Mouse (Mus musculus): ENCODE measurements at regions not wholly inside any gene's neighbourhood (a gene's known extent, or its start where the extent isn't known, plus 50 kb on each side); places are given as distances from the start of the nearest gene placed in this dataset.

DNA sequence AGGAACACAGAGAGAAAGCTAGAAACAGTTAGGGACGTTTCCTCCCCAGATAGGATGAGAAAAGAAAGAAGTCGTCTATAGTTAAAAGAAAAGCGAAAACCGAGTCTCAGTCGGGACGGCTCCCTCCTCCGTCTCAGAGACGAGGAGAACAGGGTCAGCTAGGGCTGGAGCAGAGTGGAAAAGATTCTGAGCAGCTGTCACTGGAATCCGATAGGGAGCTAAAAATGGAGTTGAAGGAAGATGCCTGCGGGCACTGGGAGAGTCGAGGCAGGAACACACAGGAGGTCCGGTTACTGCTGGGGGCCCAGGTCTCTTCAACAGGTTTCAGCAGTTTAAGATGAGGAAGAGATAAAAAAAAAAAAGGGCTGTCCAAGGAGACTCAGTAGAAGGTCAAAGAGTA, 99.9 kb upstream of the Rreb1 start:
- H3K27ac ChIP-seq = no peak overlapping the region
- no peaks in the 10 kb centered on the region for H3K9me3 ChIP-seq (replicated peaks)
- H3K4me1 ChIP-seq = peaks cover 27% of the 10 kb centered on the region
- H3K36me3 ChIP-seq = no peaks in the 10 kb centered on the region
- 65% methylated on average over 12 of the region's 12 CpGs for WGBS (ENCODE audit: insufficient replicate concordance)
- no peak overlapping the region for H3K4me3 ChIP-seq
- H3K4me2 ChIP-seq = no peak overlapping the region
- H3K27me3 ChIP-seq (replicated peaks) = no peaks in the 10 kb centered on the region
- H3K9ac ChIP-seq = no peak overlapping the region
- ATAC-seq = no peak

DNA sequence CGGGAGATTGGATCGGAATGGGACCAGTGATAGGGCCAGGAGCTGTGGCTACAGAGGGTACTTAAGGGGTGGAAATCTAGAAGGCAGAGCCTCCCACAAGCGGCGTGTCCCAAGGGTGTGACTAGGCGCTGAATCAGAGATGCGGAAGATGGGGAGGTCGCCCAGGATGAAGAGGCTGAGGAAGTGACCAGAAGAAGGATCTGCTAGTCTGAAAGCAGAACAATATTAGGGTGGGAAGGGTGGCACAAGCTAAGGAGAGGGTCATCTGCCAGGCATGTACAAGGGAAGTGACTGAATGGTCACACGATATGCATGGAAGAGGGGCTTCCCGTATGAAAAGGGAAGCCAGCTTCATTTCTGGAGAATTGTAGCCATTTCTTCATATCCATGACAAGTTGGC, 99.4 kb upstream of the Rreb1 start:
- WGBS (ENCODE audit: insufficient replicate concordance) = 75% methylated on average over 9 of the region's 9 CpGs
- no peaks in the 10 kb centered on the region for H3K36me3 ChIP-seq
- H3K27me3 ChIP-seq (replicated peaks) = no peaks in the 10 kb centered on the region
- H3K27ac ChIP-seq = no peak overlapping the region
- H3K4me1 ChIP-seq = peaks cover 27% of the 10 kb centered on the region
- H3K9ac ChIP-seq = no peak overlapping the region
- no peaks in the 10 kb centered on the region for H3K9me3 ChIP-seq (replicated peaks)
- ATAC-seq = no peak
- H3K4me3 ChIP-seq = no peak overlapping the region
- H3K4me2 ChIP-seq = no peak overlapping the region

DNA sequence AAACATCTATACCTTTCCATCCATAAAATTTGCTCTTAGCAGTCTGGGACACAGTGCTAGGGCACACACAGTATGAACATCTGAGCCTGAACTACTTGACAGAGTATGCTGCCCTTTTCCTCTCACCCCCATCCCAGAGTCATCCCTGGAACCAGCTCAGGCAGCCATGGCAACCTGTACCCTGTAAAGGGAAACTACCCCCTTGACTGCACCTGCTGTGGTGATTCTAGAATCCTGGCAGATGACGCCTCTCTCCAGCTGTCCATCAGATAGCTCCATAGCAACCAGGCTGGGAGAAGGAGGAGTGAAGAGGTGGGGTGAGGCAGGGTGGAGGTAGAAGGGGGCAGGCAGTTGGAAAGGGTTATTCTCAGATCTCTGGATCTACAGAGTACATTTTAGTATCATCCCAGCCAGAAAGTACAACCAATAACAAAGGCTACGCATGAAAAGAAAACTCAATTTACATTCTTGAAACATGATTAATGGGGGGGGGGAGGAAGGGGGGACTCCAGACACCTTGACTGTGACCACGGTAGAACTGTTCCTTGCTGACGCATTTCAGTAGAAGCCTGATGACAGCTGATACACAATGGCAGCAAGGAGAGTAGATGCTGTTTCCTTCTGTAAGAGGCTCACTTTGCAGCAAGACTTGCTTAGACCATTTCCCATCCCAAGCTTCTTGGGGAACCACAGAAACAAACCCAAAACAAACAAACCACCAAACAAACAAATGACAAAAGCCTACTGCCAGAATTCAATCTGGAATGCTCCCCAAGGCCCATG, 97.2 kb upstream of the Rreb1 start:
- no peak overlapping the region for H3K27ac ChIP-seq
- WGBS (ENCODE audit: insufficient replicate concordance) = 43% methylated on average over 4 of the region's 4 CpGs

DNA sequence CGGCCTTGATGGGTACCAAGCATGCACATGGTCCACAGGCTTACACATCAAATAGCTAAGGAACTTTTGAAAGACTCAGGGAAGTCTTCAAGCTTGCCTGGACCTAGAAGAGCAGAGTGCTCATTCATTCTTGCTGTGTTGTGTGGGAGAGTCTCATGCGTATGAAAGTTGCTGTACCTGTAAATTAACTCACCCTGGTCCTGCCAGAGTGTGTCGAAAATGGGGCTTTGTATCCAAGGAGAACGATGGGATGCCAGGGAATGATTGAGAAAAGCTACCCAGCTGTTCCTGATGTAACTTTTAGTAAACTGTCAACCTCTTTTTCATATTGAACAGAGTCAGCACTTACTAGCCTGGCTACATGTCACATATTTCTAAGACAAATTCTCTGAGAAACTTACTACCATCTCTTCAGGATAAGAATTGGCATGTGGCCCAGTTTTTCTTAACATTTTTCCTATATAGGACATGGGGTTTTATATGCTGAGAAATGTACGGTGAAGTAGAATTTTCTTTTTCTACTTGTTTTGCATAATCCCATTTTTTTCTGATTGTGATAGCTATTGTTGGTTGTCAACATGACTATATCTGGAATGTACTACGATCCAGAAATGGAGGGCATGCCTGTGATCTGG, 95.0 kb upstream of the Rreb1 start:
- H3K4me3 ChIP-seq = no peak overlapping the region
- no peak overlapping the region for H3K27ac ChIP-seq
- H3K27me3 ChIP-seq (replicated peaks) = no peaks in the 10 kb centered on the region
- H3K4me1 ChIP-seq = peaks cover 3% of the 10 kb centered on the region; the same call in 1 of the 2 replicates
- no peak for ATAC-seq
- no peaks in the 10 kb centered on the region for H3K9me3 ChIP-seq (replicated peaks)
- no peak overlapping the region for H3K4me2 ChIP-seq
- 71% methylated on average over 6 of the region's 6 CpGs for WGBS (ENCODE audit: insufficient replicate concordance)
- no peaks in the 10 kb centered on the region for H3K36me3 ChIP-seq
- H3K9ac ChIP-seq = no peak overlapping the region

More for the DNA sequence above, 97.2 kb upstream of the Rreb1 start:
- no peak overlapping the region for H3K4me2 ChIP-seq
- no peaks in the 10 kb centered on the region for H3K27me3 ChIP-seq (replicated peaks)
- no peak for ATAC-seq
- H3K36me3 ChIP-seq = no peaks in the 10 kb centered on the region
- H3K4me1 ChIP-seq = peaks cover 12% of the 10 kb centered on the region; the same call in 1 of the 2 replicates
- no peak overlapping the region for H3K9ac ChIP-seq
- no peaks in the 10 kb centered on the region for H3K9me3 ChIP-seq (replicated peaks)
- H3K4me3 ChIP-seq = no peak overlapping the region

DNA sequence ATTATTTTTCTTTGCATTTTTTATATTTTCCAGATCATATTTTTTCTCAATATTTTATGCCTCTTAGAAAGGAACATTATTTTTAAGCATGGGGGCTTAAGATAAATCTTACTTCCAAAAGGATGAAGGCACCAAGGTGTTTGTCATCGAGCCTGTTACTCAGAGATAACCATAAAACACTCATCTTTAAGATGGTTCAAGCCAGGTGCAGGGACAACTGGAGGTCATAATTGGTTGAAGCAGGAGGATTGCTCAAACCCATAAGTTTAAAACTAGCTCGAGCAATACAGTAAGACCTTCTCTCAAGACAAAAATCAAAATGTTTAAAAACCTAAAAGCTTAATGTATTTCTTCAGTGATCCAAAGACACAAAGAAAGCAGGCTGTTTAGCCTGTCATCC, 92.6 kb upstream of the Rreb1 start:
- no peak overlapping the region for H3K4me2 ChIP-seq
- no peaks in the 10 kb centered on the region for H3K9me3 ChIP-seq (replicated peaks)
- H3K27ac ChIP-seq = no peak overlapping the region
- no peak overlapping the region for H3K9ac ChIP-seq
- no peaks in the 10 kb centered on the region for H3K36me3 ChIP-seq
- WGBS (ENCODE audit: insufficient replicate concordance) = 55% methylated on average over 2 of the region's 2 CpGs
- H3K4me3 ChIP-seq = no peak overlapping the region
- H3K27me3 ChIP-seq (replicated peaks) = no peaks in the 10 kb centered on the region
- H3K4me1 ChIP-seq = peaks cover 3% of the 10 kb centered on the region; the same call in 1 of the 2 replicates
- no peak for ATAC-seq

DNA sequence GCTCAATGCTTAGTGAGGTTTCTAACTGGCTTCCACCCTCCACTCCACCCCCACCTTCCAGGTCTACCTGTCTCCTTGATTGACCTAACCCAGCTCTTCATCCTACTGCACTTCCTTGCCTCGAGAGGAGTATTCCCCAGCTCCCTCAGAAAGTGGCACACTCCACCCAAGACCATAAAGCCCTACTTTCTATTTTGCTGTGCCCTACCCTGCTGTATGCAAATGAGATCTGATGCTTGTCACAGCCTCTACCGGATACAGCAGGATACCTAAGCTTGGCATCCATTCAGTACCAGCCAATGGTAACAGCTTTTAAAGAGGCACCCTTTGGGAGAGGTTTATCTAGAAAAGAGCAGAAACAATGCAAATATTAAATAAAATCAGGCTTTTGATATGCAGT, 92.1 kb upstream of the Rreb1 start:
- Histone ChIP-seq H3K4me1 (peaks cover 3% of the 10 kb centered on the region; the same call in 1 of the 2 replicates), H3K4me2 (no peak overlapping the region), H3K9me3 (replicated peaks) (no peaks in the 10 kb centered on the region), H3K27ac (no peak overlapping the region), H3K27me3 (replicated peaks) (0 out of 2 replicates have a peak, but pooled peaks cover 3% of the 10 kb centered on the region), H3K9ac (no peak overlapping the region), H3K4me3 (no peak overlapping the region), H3K36me3 (no peaks in the 10 kb centered on the region)
- WGBS (ENCODE audit: insufficient replicate concordance) = 55% methylated on average over 2 of the region's 2 CpGs
- ATAC-seq = no peak

DNA sequence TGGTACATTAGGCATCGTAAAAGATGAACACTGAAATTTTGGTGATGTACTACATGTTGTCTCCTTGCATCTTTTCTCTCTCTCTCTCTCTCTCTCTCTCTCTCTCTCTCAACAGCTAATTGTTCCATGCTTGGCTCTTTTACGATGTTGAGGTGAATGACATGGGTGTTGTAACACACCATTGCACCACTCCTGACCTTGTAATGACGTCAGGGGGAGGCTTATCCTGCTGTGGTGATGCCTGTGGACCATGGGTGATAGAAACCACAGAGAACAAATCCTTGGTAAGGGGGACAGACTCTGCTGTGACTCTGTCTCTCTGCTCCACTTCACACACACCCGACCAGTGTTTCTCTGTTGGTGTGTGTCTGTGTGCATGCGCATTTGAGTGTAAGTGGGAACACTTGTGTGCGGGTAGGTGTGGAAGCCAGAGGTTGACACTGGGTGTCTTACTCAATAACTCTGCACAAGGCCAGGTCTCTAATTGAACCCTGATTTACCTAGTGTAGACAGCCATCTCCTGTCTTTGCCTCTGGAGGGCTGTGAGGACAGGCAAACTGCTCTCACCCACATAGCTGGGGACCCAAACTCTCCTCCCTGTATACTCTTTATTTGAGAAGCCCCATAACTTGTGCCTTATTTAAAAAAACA, 88.9 kb upstream of the Rreb1 start:
- Histone ChIP-seq H3K36me3 (no peaks in the 10 kb centered on the region), H3K27me3 (replicated peaks) (0 out of 2 replicates have a peak, but pooled peaks cover 3% of the 10 kb centered on the region), H3K9ac (no peak overlapping the region), H3K4me1 (no peaks in the 10 kb centered on the region), H3K4me2 (no peak overlapping the region), H3K4me3 (no peak overlapping the region), H3K27ac (no peak overlapping the region), H3K9me3 (replicated peaks) (no peaks in the 10 kb centered on the region)
- 74% methylated on average over 6 of the region's 6 CpGs for WGBS (ENCODE audit: insufficient replicate concordance)
- ATAC-seq = no peak

DNA sequence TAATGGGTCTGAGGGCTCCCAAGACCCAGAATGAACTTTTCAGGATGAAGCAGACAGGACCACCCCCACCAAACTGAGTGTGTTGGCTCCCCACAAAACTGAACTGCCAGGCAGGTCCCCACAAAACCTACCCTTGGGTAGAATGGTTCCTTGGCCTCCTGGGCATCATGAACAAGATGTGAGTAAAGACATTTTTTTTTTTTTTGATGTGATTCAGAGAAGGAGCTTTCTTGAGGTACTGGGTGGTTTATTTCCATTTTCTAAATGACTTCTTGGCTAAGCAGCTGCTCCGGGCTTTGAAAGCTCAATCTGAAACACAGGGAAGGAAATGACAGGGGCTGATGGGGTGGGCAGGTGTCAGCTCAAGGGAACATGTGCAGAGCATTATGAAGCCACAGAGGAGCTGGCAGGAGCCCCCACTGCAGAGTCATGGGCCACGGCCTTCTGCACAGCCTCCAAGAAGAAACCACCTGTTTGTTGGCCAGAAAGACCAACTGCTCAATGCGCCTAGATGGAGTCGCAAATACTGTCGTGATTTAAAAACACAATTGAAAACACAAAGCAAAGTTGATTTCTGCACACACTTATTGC, 86.2 kb upstream of the Rreb1 start:
- H3K36me3 ChIP-seq = no peaks in the 10 kb centered on the region
- H3K27ac ChIP-seq = no peak overlapping the region
- no peak for ATAC-seq
- no peak overlapping the region for H3K4me3 ChIP-seq
- 0 out of 2 replicates have a peak, but pooled peaks cover 3% of the 10 kb centered on the region for H3K27me3 ChIP-seq (replicated peaks)
- no peak overlapping the region for H3K4me2 ChIP-seq
- WGBS (ENCODE audit: insufficient replicate concordance) = 64% methylated on average over 5 of the region's 5 CpGs
- no peaks in the 10 kb centered on the region for H3K4me1 ChIP-seq
- no peak overlapping the region for H3K9ac ChIP-seq
- H3K9me3 ChIP-seq (replicated peaks) = no peaks in the 10 kb centered on the region

DNA sequence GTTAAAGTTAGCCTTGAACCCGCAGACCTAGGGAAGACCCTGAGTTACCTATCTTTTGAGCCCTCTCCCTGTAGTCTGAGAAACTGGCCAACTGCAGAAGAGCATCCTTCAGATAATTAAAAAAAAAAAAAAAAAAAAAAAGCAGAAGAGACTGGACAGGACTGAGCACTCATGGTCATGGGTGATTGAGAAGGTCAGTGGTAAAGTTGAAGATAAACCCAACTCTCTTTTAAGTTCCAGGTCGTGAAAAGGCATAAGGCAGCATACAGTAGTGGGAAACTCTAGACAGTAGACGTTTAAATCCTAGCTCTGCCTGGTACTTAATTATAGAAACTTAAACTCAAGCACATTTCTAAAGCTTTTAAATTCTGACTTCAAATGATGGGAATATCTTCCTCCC, 84.6 kb upstream of the Rreb1 start:
- H3K27me3 ChIP-seq (replicated peaks) = 0 out of 2 replicates have a peak, but pooled peaks cover 3% of the 10 kb centered on the region
- H3K9me3 ChIP-seq (replicated peaks) = no peaks in the 10 kb centered on the region
- ATAC-seq = no peak

DNA sequence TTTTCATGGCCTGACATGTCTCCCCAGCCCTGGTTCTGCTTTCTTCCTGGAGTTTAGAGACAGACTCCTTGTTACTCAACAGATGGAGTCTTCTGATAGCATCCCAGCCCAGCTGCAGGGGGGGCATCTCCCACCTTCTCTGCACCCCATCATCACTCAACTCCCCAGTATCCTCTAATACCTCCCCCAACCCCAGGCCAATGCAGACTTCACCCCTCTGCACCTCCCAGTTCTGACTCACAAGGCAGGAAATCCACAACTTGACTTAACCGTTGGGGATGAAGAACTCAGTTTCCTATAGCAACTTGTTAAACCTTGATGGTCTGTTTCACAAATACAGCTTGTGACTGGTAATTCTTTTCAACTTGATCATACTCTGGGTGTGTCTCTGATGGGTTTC, 73.7 kb upstream of the Rreb1 start:
- no peaks in the 10 kb centered on the region for H3K9me3 ChIP-seq (replicated peaks)
- no peak overlapping the region for H3K9ac ChIP-seq
- H3K4me2 ChIP-seq = no peak overlapping the region
- no peak overlapping the region for H3K27ac ChIP-seq
- no peaks in the 10 kb centered on the region for H3K36me3 ChIP-seq
- H3K27me3 ChIP-seq (replicated peaks) = 0 out of 2 replicates have a peak, but pooled peaks cover 5% of the 10 kb centered on the region
- H3K4me3 ChIP-seq = no peak overlapping the region
- no peak for ATAC-seq
- H3K4me1 ChIP-seq = peaks cover 19% of the 10 kb centered on the region
- WGBS (ENCODE audit: insufficient replicate concordance) = 30% methylated on average over 1 of the region's 1 CpGs

More for the DNA sequence above, 84.6 kb upstream of the Rreb1 start:
- 53% methylated on average over 3 of the region's 3 CpGs for WGBS (ENCODE audit: insufficient replicate concordance)
- Histone ChIP-seq H3K4me1 (no peaks in the 10 kb centered on the region), H3K36me3 (no peaks in the 10 kb centered on the region), H3K9ac (no peak overlapping the region), H3K4me3 (no peak overlapping the region), H3K27ac (no peak overlapping the region), H3K4me2 (no peak overlapping the region)

DNA sequence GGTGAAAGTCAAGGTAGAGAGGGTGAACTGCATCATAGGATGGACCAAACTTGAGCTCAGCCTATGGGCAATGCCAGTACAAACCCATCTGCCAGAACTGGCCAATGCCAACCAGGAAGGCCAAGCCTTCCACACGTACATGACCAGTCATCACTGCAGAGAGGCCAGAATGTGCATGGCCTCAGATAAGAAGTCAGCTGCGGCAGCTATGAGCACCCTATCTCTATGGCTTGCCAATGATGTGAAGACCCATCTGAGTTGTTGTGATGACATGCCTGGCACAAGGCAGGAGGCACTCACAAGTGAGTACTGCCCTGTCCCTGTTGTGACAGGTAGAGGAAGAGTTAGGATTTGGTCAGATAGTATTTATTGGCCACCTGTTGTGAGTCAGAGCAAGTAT, 72.7 kb upstream of the Rreb1 start:
- Histone ChIP-seq H3K9ac (no peak overlapping the region), H3K9me3 (replicated peaks) (no peaks in the 10 kb centered on the region), H3K4me1 (peaks cover 19% of the 10 kb centered on the region), H3K27ac (no peak overlapping the region), H3K27me3 (replicated peaks) (0 out of 2 replicates have a peak, but pooled peaks cover 5% of the 10 kb centered on the region), H3K36me3 (no peaks in the 10 kb centered on the region), H3K4me2 (no peak overlapping the region), H3K4me3 (no peak overlapping the region)
- 20% methylated on average over 2 of the region's 2 CpGs for WGBS (ENCODE audit: insufficient replicate concordance)
- peak; percentile 79 for ATAC-seq

DNA sequence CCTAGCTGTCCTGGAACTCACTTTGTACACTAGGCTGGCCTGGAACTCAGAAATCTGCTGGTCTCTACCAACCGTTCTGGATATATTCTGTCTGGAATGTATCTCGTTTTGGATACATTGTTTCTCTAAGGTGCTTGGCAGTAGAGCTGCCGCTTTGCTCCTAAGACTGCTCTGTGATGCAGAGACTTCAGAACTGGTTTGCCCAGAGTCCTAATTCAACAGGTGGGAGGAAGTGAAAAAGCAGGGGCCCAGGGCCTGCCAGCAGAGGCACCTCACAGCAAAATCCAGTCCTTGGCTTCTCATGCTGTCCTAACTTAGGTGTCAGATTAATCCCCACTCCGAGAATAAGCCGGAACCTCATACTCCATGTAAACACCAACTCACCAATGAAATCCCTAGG, 67.3 kb upstream of the Rreb1 start:
- no peak overlapping the region for H3K4me2 ChIP-seq
- no peaks in the 10 kb centered on the region for H3K27me3 ChIP-seq (replicated peaks)
- no peak overlapping the region for H3K9ac ChIP-seq
- no peak overlapping the region for H3K27ac ChIP-seq
- WGBS (ENCODE audit: insufficient replicate concordance) = 84% methylated on average over 5 of the region's 5 CpGs
- ATAC-seq = no peak
- no peaks in the 10 kb centered on the region for H3K36me3 ChIP-seq
- no peak overlapping the region for H3K4me3 ChIP-seq
- peaks cover 28% of the 10 kb centered on the region for H3K4me1 ChIP-seq
- H3K9me3 ChIP-seq (replicated peaks) = no peaks in the 10 kb centered on the region
